Mouse (Mus musculus): ENCODE measurements around the gene 2010111I01Rik.

- TF ChIP-seq POLR2A (IDR thresholded peaks at IDR 0.05; ENCODE audit: low read depth, low read length) (no peak), CTCF (IDR thresholded peaks at IDR 0.05; ENCODE audit: extremely low read depth, insufficient read depth, insufficient read length, insufficient replicate concordance) (no peak)
Observed at GRCm38 (mm10) chr13:63301764-63302209, 337.1 kb downstream of the 2010111I01Rik start.
